Mouse (Mus musculus): ENCODE measurements around the gene Il1rl1. TPM values are rescaled to one million over a fixed set of nuclear protein-coding genes. Genes with fewer than 3 reads are reported as not detected.

Gene Il1rl1
- polyA plus RNA-seq, 1 experiment from 2014 or later: 4.5 TPM

- H3K4me1 ChIP-seq: no peaks in the 10 kb centered on the region
- no peak overlapping the region for H3K9ac ChIP-seq
- no peaks in the 10 kb centered on the region for H3K36me3 ChIP-seq
- 68% methylated on average over 6 of the region's 6 CpGs for WGBS
- no peak overlapping the region for H3K27ac ChIP-seq (replicated peaks)
- H3K4me3 ChIP-seq (replicated peaks): no peak overlapping the region
- ATAC-seq (ENCODE audit: insufficient number of reproducible peaks, low FRiP score, low TSS enrichment, low read depth): no peak
- H3K27me3 ChIP-seq: no peaks in the 10 kb centered on the region
- H3K4me2 ChIP-seq (replicated peaks): no peak overlapping the region
- H3K9me3 ChIP-seq (replicated peaks): no peaks in the 10 kb centered on the region
Measured at GRCm38 (mm10) chr1:40479505-40479923, 50.1 kb downstream of the Il1rl1 start.

- no peak overlapping the region for H3K9ac ChIP-seq
- no peaks in the 10 kb centered on the region for H3K4me1 ChIP-seq
- H3K27me3 ChIP-seq: no peaks in the 10 kb centered on the region
- 88% methylated on average over 4 of the region's 4 CpGs for WGBS
- no peak overlapping the region for H3K4me2 ChIP-seq (replicated peaks)
- no peaks in the 10 kb centered on the region for H3K36me3 ChIP-seq
- H3K4me3 ChIP-seq (replicated peaks): no peak overlapping the region
- no peak overlapping the region for H3K27ac ChIP-seq (replicated peaks)
- H3K9me3 ChIP-seq (replicated peaks): no peaks in the 10 kb centered on the region
- no peak for ATAC-seq (ENCODE audit: insufficient number of reproducible peaks, low FRiP score, low TSS enrichment, low read depth)
Measured at GRCm38 (mm10) chr1:40494594-40494993, 65.2 kb downstream of the Il1rl1 start.

GRCm38 (mm10) chr1:40499708-40500107 lies 70.3 kb downstream of the Il1rl1 start:
- H3K27ac ChIP-seq (replicated peaks): no peak overlapping the region
- H3K4me1 ChIP-seq: no peaks in the 10 kb centered on the region
- H3K9ac ChIP-seq: no peak overlapping the region
- ATAC-seq (ENCODE audit: insufficient number of reproducible peaks, low FRiP score, low TSS enrichment, low read depth): no peak
- H3K4me3 ChIP-seq (replicated peaks): no peak overlapping the region
- H3K36me3 ChIP-seq: no peaks in the 10 kb centered on the region
- H3K27me3 ChIP-seq: no peaks in the 10 kb centered on the region
- H3K4me2 ChIP-seq (replicated peaks): no peak overlapping the region
- no peaks in the 10 kb centered on the region for H3K9me3 ChIP-seq (replicated peaks)
- WGBS: 77% methylated on average over 1 of the region's 1 CpGs

- H3K4me2 ChIP-seq (replicated peaks): no peak overlapping the region
- H3K9ac ChIP-seq: no peak overlapping the region
- no peaks in the 10 kb centered on the region for H3K9me3 ChIP-seq (replicated peaks)
- ATAC-seq (ENCODE audit: insufficient number of reproducible peaks, low FRiP score, low TSS enrichment, low read depth): no peak
- WGBS: 74% methylated on average over 4 of the region's 4 CpGs
- no peaks in the 10 kb centered on the region for H3K4me1 ChIP-seq
- H3K27me3 ChIP-seq: no peaks in the 10 kb centered on the region
- H3K27ac ChIP-seq (replicated peaks): no peak overlapping the region
- no peaks in the 10 kb centered on the region for H3K36me3 ChIP-seq
- H3K4me3 ChIP-seq (replicated peaks): no peak overlapping the region
Measured at GRCm38 (mm10) chr1:40501126-40501525, 71.8 kb downstream of the Il1rl1 start.

GRCm38 (mm10) chr1:40501546-40502398 lies 72.4 kb downstream of the Il1rl1 start:
- H3K9ac ChIP-seq: no peak overlapping the region
- H3K27ac ChIP-seq (replicated peaks): no peak overlapping the region

GRCm38 (mm10) chr1:40504548-40504947 lies 75.2 kb downstream of the Il1rl1 start:
- H3K9ac ChIP-seq: no peak overlapping the region
- H3K27ac ChIP-seq (replicated peaks): no peak overlapping the region
- H3K4me2 ChIP-seq (replicated peaks): no peak overlapping the region
- H3K4me1 ChIP-seq: no peaks in the 10 kb centered on the region
- H3K27me3 ChIP-seq: no peaks in the 10 kb centered on the region
- no peaks in the 10 kb centered on the region for H3K9me3 ChIP-seq (replicated peaks)
- no peak overlapping the region for H3K4me3 ChIP-seq (replicated peaks)
- ATAC-seq (ENCODE audit: insufficient number of reproducible peaks, low FRiP score, low TSS enrichment, low read depth): no peak
- no peaks in the 10 kb centered on the region for H3K36me3 ChIP-seq
- 67% methylated on average over 5 of the region's 5 CpGs for WGBS

More at GRCm38 (mm10) chr1:40501546-40502398, 72.4 kb downstream of the Il1rl1 start:
- ATAC-seq (ENCODE audit: insufficient number of reproducible peaks, low FRiP score, low TSS enrichment, low read depth): no peak
- Histone ChIP-seq H3K36me3 (no peaks in the 10 kb centered on the region), H3K27me3 (no peaks in the 10 kb centered on the region), H3K9me3 (replicated peaks) (no peaks in the 10 kb centered on the region), H3K4me2 (replicated peaks) (no peak overlapping the region), H3K4me3 (replicated peaks) (no peak overlapping the region), H3K4me1 (no peaks in the 10 kb centered on the region)
- WGBS: 82% methylated on average over 11 of the region's 11 CpGs

Other genes with a start within 250 kb of the Il1rl1 start
- 10.3 and 10.9 TPM in 2 replicates for gene Il1r1, start 204.5 kb upstream of the Il1rl1 start, polyA plus RNA-seq (2015; fragmentation: Nextera tagmentation; extraction: Ambion mirVana)
- gene Il1rl2, start 105.0 kb upstream of the Il1rl1 start, polyA plus RNA-seq (2015; fragmentation: Nextera tagmentation; extraction: Ambion mirVana): 14.1 and 15.5 TPM in 2 replicates
- gene Il18r1, start 36.0 kb downstream of the Il1rl1 start, polyA plus RNA-seq (2015; fragmentation: Nextera tagmentation; extraction: Ambion mirVana): 0.41 and 0.55 TPM in 2 replicates
- 0.39 and 0.49 TPM in 2 replicates for gene Il18rap, start 85.8 kb downstream of the Il1rl1 start, polyA plus RNA-seq (2015; fragmentation: Nextera tagmentation; extraction: Ambion mirVana)
- 0.20 TPM in 1 of 2 replicates, not detected in the other for gene Slc9a4, start 150.5 kb downstream of the Il1rl1 start, polyA plus RNA-seq (2015; fragmentation: Nextera tagmentation; extraction: Ambion mirVana)